Mouse (Mus musculus) heart, embryonic 15.5 days (tissue): ENCODE results near the gene Sesn2. TPM values are rescaled to one million over a fixed set of nuclear protein-coding genes. Genes with fewer than 3 reads are reported as not detected.
A peak's percentile ranks its signal among the peaks of the same experiment; 100 is the strongest.

Experiments used
- ATAC-seq: fragments of 200-750 bp; cut with Nextera tagmentation; replicated peaks from 2 replicates; pipeline ENCODE4 v1.8.0; 2017; ENCODE audit warnings: low read depth, moderate TSS enrichment; ENCODE audit not compliant: insufficient number of reproducible peaks, insufficient read depth, low FRiP score
- H3K27ac ChIP-seq: fragments of 300-500 bp; sonication (generic); 2 replicates; pipeline ENCODE4 v1.5.1; 2015; ENCODE audit warnings: mild to moderate bottlenecking, inconsistent platforms
- H3K27me3 ChIP-seq: fragments of 300-500 bp; sonication (generic); 2 replicates; pipeline ENCODE4 v1.6.1; 2015; ENCODE audit warnings: inconsistent platforms
- H3K36me3 ChIP-seq: fragments of 300-500 bp; sonication (generic); 2 replicates; pipeline ENCODE4 v1.6.1; 2015; ENCODE audit warnings: mild to moderate bottlenecking, inconsistent platforms
- H3K4me1 ChIP-seq: fragments of 300-500 bp; sonication (generic); replicated peaks from 2 replicates; pipeline ENCODE4 v1.6.1; 2015; ENCODE audit warnings: inconsistent platforms
- H3K4me2 ChIP-seq: fragments of 300-500 bp; sonication (generic); 2 replicates; pipeline ENCODE4 v1.6.1; 2015; ENCODE audit warnings: inconsistent platforms, mild to moderate bottlenecking, moderate library complexity
- H3K4me3 ChIP-seq: fragments of 300-500 bp; sonication (generic); 2 replicates; pipeline ENCODE4 v1.5.1; 2015; ENCODE audit warnings: mild to moderate bottlenecking, inconsistent platforms
- H3K9ac ChIP-seq: fragments of 300-500 bp; sonication (generic); 2 replicates; pipeline ENCODE4 v1.6.1; 2015; ENCODE audit warnings: mild to moderate bottlenecking, inconsistent platforms
- H3K9me3 ChIP-seq: fragments of 300-500 bp; sonication (generic); replicated peaks from 2 replicates; pipeline ENCODE4 v1.6.1; 2016; ENCODE audit warnings: inconsistent platforms
- WGBS: fragments of 180-500 bp; shearing (Covaris S2); methylation state at CpG from one replicate; pipeline ENCODE4 v1.1.7; 2015; ENCODE audit warnings: mixed read lengths; 5-methylcytosine and 5-hydroxymethylcytosine counted together
- polyA plus RNA-seq: library from polyadenylated mRNA; unstranded; fragments of >200 nt; fragmentation: Nextera tagmentation; extraction: Ambion mirVana; gene quantifications from 2 replicates; pipeline ENCODE4 v1.2.1, GENCODE M21; 2015

The Sesn2 gene
- polyA plus RNA-seq, 1 experiment from 2014 or later, result 5.1 TPM

- H3K27ac ChIP-seq, result no peak overlapping the region
- WGBS, result 92% methylated on average over 20 of the region's 20 CpGs
- H3K4me3 ChIP-seq, result no peak overlapping the region
These were observed 19.9 kb upstream of the Sesn2 start for GRCm38 (mm10) chr4:132530033-132530804.

GRCm38 (mm10) chr4:132529344-132529743 is 19.0 kb upstream of the Sesn2 start:
- WGBS, result 72% methylated on average over 4 of the region's 4 CpGs
- Histone ChIP-seq H3K4me3 (no peak overlapping the region), H3K27me3 (no peaks in the 10 kb centered on the region), H3K9me3 (no peaks in the 10 kb centered on the region), H3K4me1 (peaks cover 27% of the 10 kb centered on the region), H3K36me3 (peaks cover 19% of the 10 kb centered on the region), H3K27ac (no peak overlapping the region), H3K9ac (no peak overlapping the region), H3K4me2 (no peak overlapping the region)
- no peak for ATAC-seq

More at GRCm38 (mm10) chr4:132530033-132530804, 19.9 kb upstream of the Sesn2 start:
- Histone ChIP-seq H3K4me1 (peaks cover 22% of the 10 kb centered on the region), H3K4me2 (no peak overlapping the region), H3K9ac (no peak overlapping the region), H3K9me3 (no peaks in the 10 kb centered on the region), H3K27me3 (no peaks in the 10 kb centered on the region), H3K36me3 (peaks cover 19% of the 10 kb centered on the region)
- ATAC-seq, result no peak

- Histone ChIP-seq H3K36me3 (peaks cover 19% of the 10 kb centered on the region), H3K27me3 (no peaks in the 10 kb centered on the region), H3K4me1 (peaks cover 25% of the 10 kb centered on the region), H3K4me3 (no peak overlapping the region), H3K27ac (no peak overlapping the region), H3K9ac (no peak overlapping the region), H3K4me2 (no peak overlapping the region), H3K9me3 (no peaks in the 10 kb centered on the region)
- WGBS, result 86% methylated on average over 8 of the region's 8 CpGs
- ATAC-seq, result no peak
These were observed 17.7 kb upstream of the Sesn2 start for GRCm38 (mm10) chr4:132527917-132528522.

- Histone ChIP-seq H3K9ac (no peak overlapping the region), H3K4me3 (no peak overlapping the region), H3K36me3 (peaks cover 19% of the 10 kb centered on the region), H3K27ac (no peak overlapping the region), H3K9me3 (no peaks in the 10 kb centered on the region), H3K4me1 (peaks cover 17% of the 10 kb centered on the region), H3K4me2 (no peak overlapping the region), H3K27me3 (no peaks in the 10 kb centered on the region)
- 51% methylated on average over 2 of the region's 2 CpGs for WGBS
- no peak for ATAC-seq
These were observed 16.4 kb upstream of the Sesn2 start for GRCm38 (mm10) chr4:132526678-132527077.

- peak overlapping the region; percentile 55 for H3K27ac ChIP-seq
- no peak overlapping the region for H3K9ac ChIP-seq
- H3K4me1 ChIP-seq, result peaks cover 13% of the 10 kb centered on the region
- H3K4me2 ChIP-seq, result no peak overlapping the region
- H3K36me3 ChIP-seq, result peaks cover 4% of the 10 kb centered on the region; the same call in 1 of the 2 replicates
- no peaks in the 10 kb centered on the region for H3K9me3 ChIP-seq
- H3K4me3 ChIP-seq, result no peak overlapping the region
- H3K27me3 ChIP-seq, result no peaks in the 10 kb centered on the region
- ATAC-seq, result no peak
- 48% methylated on average over 6 of the region's 6 CpGs for WGBS
These were observed 14.5 kb upstream of the Sesn2 start for GRCm38 (mm10) chr4:132524808-132525207.

GRCm38 (mm10) chr4:132524321-132524741 is 14.0 kb upstream of the Sesn2 start:
- H3K4me2 ChIP-seq, result no peak overlapping the region
- WGBS, result 21% methylated on average over 11 of the region's 11 CpGs
- no peak overlapping the region for H3K9ac ChIP-seq

GRCm38 (mm10) chr4:132519188-132519587 is 8.9 kb upstream of the Sesn2 start:
- no peaks in the 10 kb centered on the region for H3K27me3 ChIP-seq
- H3K9me3 ChIP-seq, result no peaks in the 10 kb centered on the region
- no peak overlapping the region for H3K4me2 ChIP-seq
- peaks cover 12% of the 10 kb centered on the region for H3K4me1 ChIP-seq
- no peak overlapping the region for H3K9ac ChIP-seq
- H3K27ac ChIP-seq, result no peak overlapping the region
- no peaks in the 10 kb centered on the region for H3K36me3 ChIP-seq
- H3K4me3 ChIP-seq, result no peak overlapping the region
- no peak for ATAC-seq
- WGBS, result 90% methylated on average over 3 of the region's 3 CpGs

More at GRCm38 (mm10) chr4:132524321-132524741, 14.0 kb upstream of the Sesn2 start:
- Histone ChIP-seq H3K4me3 (no peak overlapping the region), H3K27me3 (no peaks in the 10 kb centered on the region), H3K4me1 (peaks cover 13% of the 10 kb centered on the region), H3K9me3 (no peaks in the 10 kb centered on the region), H3K36me3 (peaks cover under 1% of the 10 kb centered on the region; the same call in 1 of the 2 replicates), H3K27ac (peak overlapping the region; percentile 55)
- no peak for ATAC-seq

GRCm38 (mm10) chr4:132518066-132518465 is 7.8 kb upstream of the Sesn2 start:
- Histone ChIP-seq H3K9me3 (no peaks in the 10 kb centered on the region), H3K36me3 (no peaks in the 10 kb centered on the region), H3K9ac (no peak overlapping the region), H3K27ac (no peak overlapping the region), H3K4me3 (no peak overlapping the region), H3K4me2 (no peak overlapping the region), H3K4me1 (peaks cover 18% of the 10 kb centered on the region; the same call in 1 of the 2 replicates), H3K27me3 (no peaks in the 10 kb centered on the region)
- ATAC-seq, result no peak
- WGBS, result 69% methylated on average over 8 of the region's 8 CpGs

- H3K4me1 ChIP-seq, result peaks cover 23% of the 10 kb centered on the region
- H3K27ac ChIP-seq, result peak overlapping the region; percentile 84
- no peaks in the 10 kb centered on the region for H3K36me3 ChIP-seq
- ATAC-seq, result peak; percentile 92
- H3K27me3 ChIP-seq, result no peaks in the 10 kb centered on the region
- peak overlapping the region; percentile 86 for H3K4me2 ChIP-seq
- WGBS, result 17% methylated on average over 22 of the region's 22 CpGs
- H3K4me3 ChIP-seq, result peak overlapping the region; percentile 52
- H3K9ac ChIP-seq, result peak overlapping the region; percentile 47
- H3K9me3 ChIP-seq, result no peaks in the 10 kb centered on the region
These were observed 5.3 kb upstream of the Sesn2 start for GRCm38 (mm10) chr4:132515369-132516155.

GRCm38 (mm10) chr4:132514555-132515135 is 4.3 kb upstream of the Sesn2 start:
- H3K9me3 ChIP-seq, result no peaks in the 10 kb centered on the region
- H3K9ac ChIP-seq, result peak overlapping the region; percentile 47
- H3K4me1 ChIP-seq, result peaks cover 24% of the 10 kb centered on the region
- 0 out of 2 replicates have a peak, but pooled peaks have one; percentile 9 for ATAC-seq
- H3K36me3 ChIP-seq, result no peaks in the 10 kb centered on the region
- no peaks in the 10 kb centered on the region for H3K27me3 ChIP-seq
- 2% methylated on average over 21 of the region's 21 CpGs for WGBS
- peak overlapping the region; percentile 86 for H3K4me2 ChIP-seq
- peak overlapping the region; percentile 52 for H3K4me3 ChIP-seq
- H3K27ac ChIP-seq, result peak overlapping the region; percentile 84
